ENCODE assay signal across 12 mouse cellular contexts in genomic region chr2:60713857-60714256, GRCm38 (mm10). TPM values are rescaled to one million over a fixed set of nuclear protein-coding genes. Genes with fewer than 3 reads are reported as not detected.
DNase-seq lines count a peak whose midpoint lies in the region; ATAC-seq lines count a peak whose summit lies in the region.
"Had no signal": no experiment of that assay in that cellular context is flagged by ENCODE, and none has a peak within 500 bp of the region (broad histone marks: within the 10 kb centered on the region; RNA-seq: fewer than 3 reads in every experiment).

No protein-coding gene starts in this region.

- no peak overlapping the region for H3K4me3 ChIP-seq in hindbrain, embryonic 15.5 days

- no peak overlapping the region for H3K9ac ChIP-seq in hindbrain, embryonic 15.5 days
- H3K9ac ChIP-seq: lung, embryonic 14.5 days had no signal

- H3K4me1 ChIP-seq in hindbrain, embryonic 15.5 days (replicated peaks): peaks cover 27% of the 10 kb centered on the region

- intact Hi-C loops in left cerebral cortex, postnatal 4 days (cut with DNase I): no loop called here
- intact Hi-C loops in left cerebral cortex, postnatal 25 days (cut with DNase I): no loop called here

- H3K9me3 ChIP-seq in hindbrain, embryonic 15.5 days: no peaks in the 10 kb centered on the region

- no peaks in the 10 kb centered on the region for H3K27me3 ChIP-seq in hindbrain, embryonic 15.5 days

- 12% methylated on average over 8 of the region's 8 CpGs for WGBS in hindbrain, embryonic 15.5 days

- H3K4me2 ChIP-seq in hindbrain, embryonic 15.5 days: peak overlapping the region; percentile 37
- H3K4me2 ChIP-seq: lung, embryonic 14.5 days had no signal

- H3K27ac ChIP-seq in hindbrain, embryonic 15.5 days (replicated peaks): peak overlapping the region; percentile 68

- no peaks in the 10 kb centered on the region for H3K36me3 ChIP-seq in hindbrain, embryonic 15.5 days

- peak; percentile 21 for DNase-seq in left cerebral cortex, postnatal 4 days
- DNase-seq in left cerebral cortex, postnatal 25 days (ENCODE audit: low spot score in 2 of 2): no peak
- peak; percentile 81 for DNase-seq in kidney, postnatal 14 days
- peak; percentile 81 for DNase-seq in retina, embryonic 14.5 days (ENCODE audit: low spot score)
- DNase-seq in c-Kit-positive CD71-positive TER-119-positive erythroid progenitor cells, embryonic 14.5 days (ENCODE audit: low spot score): no peak
- DNase-seq in heart, adult 8-10 months (ENCODE audit: low spot score): no peak
- DNase-seq: lung, embryonic 14.5 days; right cerebral cortex, postnatal 4 days had no signal

- ATAC-seq in hindbrain, embryonic 15.5 days (ENCODE audit: low FRiP score, low read depth): peak; percentile 71
- ATAC-seq in megakaryocyte-erythroid progenitor cell, adult 5-6 weeks (replicated peaks; ENCODE audit: low FRiP score, low TSS enrichment, poor library complexity, severe bottlenecking): no peak

RNA-seq across cellular contexts. Expression of gene Itgb6, which starts 8.6 kb away (rescaled TPM):
- total RNA-seq in left cerebral cortex, postnatal 4 days (2021): not detected
- under 1 TPM; 0.11 to 0.41 TPM for total RNA-seq in left cerebral cortex, postnatal 25 days (2021)
- polyA plus RNA-seq in hindbrain, embryonic 15.5 days (2015; fragmentation: Nextera tagmentation; extraction: Ambion mirVana): 0.10 TPM in 1 of 2 replicates, not detected in the other
- total RNA-seq in heart, adult 8-10 months (2022): 10 to 100 TPM; 20.2 to 32.3 (median 24.9) TPM
- not detected in 2 replicates for total RNA-seq in megakaryocyte-erythroid progenitor cell, adult 5-6 weeks (2014; fragmentation: Nextera tagmentation)
- total RNA-seq in megakaryocyte-erythroid progenitor cell, adult 5-6 weeks (2017): not detected in 2 replicates
- total RNA-seq: hematopoietic stem cell, adult 5-6 weeks; monocyte, adult 5-6 weeks had no signal

Comparison
In these comparisons a context has a peak if more than half of its experiments do, and no peak if none do; other contexts are left out.
1. DNase-seq: peak in left cerebral cortex, postnatal 4 days (single experiment), kidney, postnatal 14 days (single experiment) and retina, embryonic 14.5 days (single experiment); none in left cerebral cortex, postnatal 25 days (0 of 2), c-Kit-positive CD71-positive TER-119-positive erythroid progenitor cells, embryonic 14.5 days (single experiment) and heart, adult 8-10 months (single experiment).
2. RNA of gene Itgb6, which starts 8.6 kb away (total RNA-seq): 20.2 to 32.3 TPM in heart, adult 8-10 months; 0.11 to 0.41 TPM in left cerebral cortex, postnatal 25 days, not detected in left cerebral cortex, postnatal 4 days and not detected in megakaryocyte-erythroid progenitor cell, adult 5-6 weeks; every median in the first group is over 10 times any median in the second.